Mouse (Mus musculus): ENCODE measurements around the gene Tulp3. TPM values are rescaled to one million over a fixed set of nuclear protein-coding genes. Genes with fewer than 3 reads are reported as not detected.

Tulp3 gene
- polyA plus RNA-seq, 1 experiment from 2014 or later = 1.5 TPM

- H3K36me3 ChIP-seq (replicated peaks) = no peaks in the 10 kb centered on the region
- H3K9ac ChIP-seq = no peak overlapping the region
- H3K9me3 ChIP-seq (replicated peaks) = no peaks in the 10 kb centered on the region
- 35% methylated on average over 6 of the region's 6 CpGs for WGBS (ENCODE audit: insufficient replicate concordance)
- no peak overlapping the region for H3K4me3 ChIP-seq (replicated peaks)
- peaks cover 44% of the 10 kb centered on the region for H3K27me3 ChIP-seq
- ATAC-seq (ENCODE audit: insufficient read depth) = peak; percentile 41; the same call in 1 of the 2 replicates
- H3K4me1 ChIP-seq (replicated peaks) = no peaks in the 10 kb centered on the region
- no peak overlapping the region for H3K4me2 ChIP-seq
- no peak overlapping the region for H3K27ac ChIP-seq (replicated peaks)
These were observed 59.5 kb downstream of the Tulp3 start for GRCm38 (mm10) chr6:128295876-128296749.

- Histone ChIP-seq H3K9me3 (replicated peaks) (no peaks in the 10 kb centered on the region), H3K4me1 (replicated peaks) (no peaks in the 10 kb centered on the region), H3K4me3 (replicated peaks) (no peak overlapping the region), H3K4me2 (no peak overlapping the region), H3K27ac (replicated peaks) (no peak overlapping the region), H3K27me3 (no peaks in the 10 kb centered on the region; the same call in 1 of the 2 replicates), H3K9ac (no peak overlapping the region), H3K36me3 (replicated peaks) (no peaks in the 10 kb centered on the region)
- WGBS (ENCODE audit: insufficient replicate concordance) = 62% methylated on average over 5 of the region's 5 CpGs
- no peak for ATAC-seq (ENCODE audit: insufficient read depth)
These were observed 64.4 kb downstream of the Tulp3 start for GRCm38 (mm10) chr6:128291284-128291683.

GRCm38 (mm10) chr6:128288681-128289080 is 67.0 kb downstream of the Tulp3 start:
- H3K36me3 ChIP-seq (replicated peaks) = no peaks in the 10 kb centered on the region
- no peak overlapping the region for H3K4me3 ChIP-seq (replicated peaks)
- no peak overlapping the region for H3K4me2 ChIP-seq
- H3K4me1 ChIP-seq (replicated peaks) = no peaks in the 10 kb centered on the region; the same call in 1 of the 2 replicates
- H3K27me3 ChIP-seq = no peaks in the 10 kb centered on the region
- H3K27ac ChIP-seq (replicated peaks) = no peak overlapping the region
- no peak for ATAC-seq (ENCODE audit: insufficient read depth)
- H3K9ac ChIP-seq = no peak overlapping the region
- WGBS (ENCODE audit: insufficient replicate concordance) = 56% methylated on average over 6 of the region's 6 CpGs
- no peaks in the 10 kb centered on the region for H3K9me3 ChIP-seq (replicated peaks)

- Histone ChIP-seq H3K4me1 (replicated peaks) (no peaks in the 10 kb centered on the region; the same call in 1 of the 2 replicates), H3K36me3 (replicated peaks) (no peaks in the 10 kb centered on the region), H3K27me3 (no peaks in the 10 kb centered on the region), H3K27ac (replicated peaks) (no peak overlapping the region), H3K9ac (no peak overlapping the region), H3K4me2 (peak overlapping the region; percentile 56), H3K4me3 (replicated peaks) (peak overlapping the region; percentile 30; the same call in 1 of the 2 replicates), H3K9me3 (replicated peaks) (no peaks in the 10 kb centered on the region)
- no peak for ATAC-seq (ENCODE audit: insufficient read depth)
- WGBS (ENCODE audit: insufficient replicate concordance) = 4% methylated on average over 16 of the region's 16 CpGs
These were observed 69.7 kb downstream of the Tulp3 start for GRCm38 (mm10) chr6:128285792-128286430.

- no peaks in the 10 kb centered on the region for H3K36me3 ChIP-seq (replicated peaks)
- ATAC-seq (ENCODE audit: insufficient read depth) = no peak
- 57% methylated on average over 3 of the region's 3 CpGs for WGBS (ENCODE audit: insufficient replicate concordance)
These were observed 73.5 kb downstream of the Tulp3 start for GRCm38 (mm10) chr6:128282126-128282525.

GRCm38 (mm10) chr6:128280472-128281145 is 75.0 kb downstream of the Tulp3 start:
- Histone ChIP-seq H3K36me3 (replicated peaks) (no peaks in the 10 kb centered on the region), H3K4me2 (no peak overlapping the region), H3K27ac (replicated peaks) (no peak overlapping the region), H3K9me3 (replicated peaks) (no peaks in the 10 kb centered on the region), H3K9ac (no peak overlapping the region), H3K4me3 (replicated peaks) (no peak overlapping the region), H3K27me3 (no peaks in the 10 kb centered on the region), H3K4me1 (replicated peaks) (peaks cover 5% of the 10 kb centered on the region)
- no peak for ATAC-seq (ENCODE audit: insufficient read depth)
- WGBS (ENCODE audit: insufficient replicate concordance) = 38% methylated on average over 14 of the region's 14 CpGs

More at GRCm38 (mm10) chr6:128282126-128282525, 73.5 kb downstream of the Tulp3 start:
- H3K4me3 ChIP-seq (replicated peaks) = no peak overlapping the region
- H3K9ac ChIP-seq = no peak overlapping the region
- H3K4me1 ChIP-seq (replicated peaks) = peaks cover 5% of the 10 kb centered on the region
- H3K4me2 ChIP-seq = no peak overlapping the region
- H3K9me3 ChIP-seq (replicated peaks) = no peaks in the 10 kb centered on the region
- H3K27me3 ChIP-seq = no peaks in the 10 kb centered on the region
- H3K27ac ChIP-seq (replicated peaks) = no peak overlapping the region

GRCm38 (mm10) chr6:128279608-128280007 is 76.0 kb downstream of the Tulp3 start:
- no peak overlapping the region for H3K9ac ChIP-seq
- 34% methylated on average over 5 of the region's 5 CpGs for WGBS (ENCODE audit: insufficient replicate concordance)

GRCm38 (mm10) chr6:128279099-128279498 is 76.6 kb downstream of the Tulp3 start:
- Histone ChIP-seq H3K4me3 (replicated peaks) (no peak overlapping the region), H3K36me3 (replicated peaks) (no peaks in the 10 kb centered on the region), H3K9ac (no peak overlapping the region), H3K27ac (replicated peaks) (no peak overlapping the region), H3K9me3 (replicated peaks) (no peaks in the 10 kb centered on the region), H3K4me1 (replicated peaks) (peaks cover 5% of the 10 kb centered on the region; the same call in 1 of the 2 replicates), H3K27me3 (no peaks in the 10 kb centered on the region), H3K4me2 (no peak overlapping the region)
- ATAC-seq (ENCODE audit: insufficient read depth) = no peak
- 41% methylated on average over 4 of the region's 4 CpGs for WGBS (ENCODE audit: insufficient replicate concordance)

More at GRCm38 (mm10) chr6:128279608-128280007, 76.0 kb downstream of the Tulp3 start:
- Histone ChIP-seq H3K4me2 (no peak overlapping the region), H3K9me3 (replicated peaks) (no peaks in the 10 kb centered on the region), H3K4me3 (replicated peaks) (no peak overlapping the region), H3K27ac (replicated peaks) (no peak overlapping the region), H3K4me1 (replicated peaks) (peaks cover 5% of the 10 kb centered on the region; the same call in 1 of the 2 replicates), H3K36me3 (replicated peaks) (no peaks in the 10 kb centered on the region), H3K27me3 (no peaks in the 10 kb centered on the region)
- ATAC-seq (ENCODE audit: insufficient read depth) = no peak

GRCm38 (mm10) chr6:128277132-128278085 is 78.2 kb downstream of the Tulp3 start:
- peak; percentile 34; the same call in 1 of the 2 replicates for ATAC-seq (ENCODE audit: insufficient read depth)
- 64% methylated on average over 11 of the region's 11 CpGs for whole genome bisulfite sequencing (ENCODE audit: insufficient replicate concordance)

GRCm38 (mm10) chr6:128276349-128276748 is 79.3 kb downstream of the Tulp3 start:
- Histone ChIP-seq H3K4me1 (replicated peaks) (peaks cover 5% of the 10 kb centered on the region; the same call in 1 of the 2 replicates), H3K9ac (no peak overlapping the region), H3K27me3 (no peaks in the 10 kb centered on the region), H3K9me3 (replicated peaks) (no peaks in the 10 kb centered on the region), H3K27ac (replicated peaks) (no peak overlapping the region), H3K4me2 (no peak overlapping the region), H3K4me3 (replicated peaks) (no peak overlapping the region), H3K36me3 (replicated peaks) (no peaks in the 10 kb centered on the region)
- no peak for ATAC-seq (ENCODE audit: insufficient read depth)
- 76% methylated on average over 6 of the region's 6 CpGs for WGBS (ENCODE audit: insufficient replicate concordance)

More at GRCm38 (mm10) chr6:128277132-128278085, 78.2 kb downstream of the Tulp3 start:
- Histone ChIP-seq H3K9me3 (replicated peaks) (no peaks in the 10 kb centered on the region), H3K27ac (replicated peaks) (no peak overlapping the region), H3K9ac (no peak overlapping the region), H3K4me3 (replicated peaks) (no peak overlapping the region), H3K36me3 (replicated peaks) (no peaks in the 10 kb centered on the region), H3K4me2 (no peak overlapping the region), H3K4me1 (replicated peaks) (peaks cover 5% of the 10 kb centered on the region; the same call in 1 of the 2 replicates), H3K27me3 (no peaks in the 10 kb centered on the region)
